Mouse (Mus musculus): ENCODE data around the gene Mrps24. TPM values are rescaled to one million over a fixed set of nuclear protein-coding genes. Genes with fewer than 3 reads are reported as not detected.

Mrps24 gene
- polyA plus RNA-seq, 1 experiment from 2014 or later, result 235 TPM

GRCm38 (mm10) chr11:5682541-5682940 is 32.9 kb downstream of the Mrps24 start:
- no peaks in the 10 kb centered on the region for H3K9me3 ChIP-seq (ENCODE audit: control insufficient read depth, low read length)
- H3K27ac ChIP-seq (replicated peaks in 1 of 2; ENCODE audit: control insufficient read depth in 1 of 2, insufficient read depth in 1 of 2, low read depth in 2 of 2, low read length in 2 of 2), result no peak overlapping the region
- H3K4me3 ChIP-seq (ENCODE audit: control insufficient read depth in 1 of 2, insufficient read depth in 1 of 2, low read depth in 1 of 2, low read length in 2 of 2), result no peak overlapping the region
- no peak overlapping the region for H3K4me2 ChIP-seq (ENCODE audit: low read length)
- no peaks in the 10 kb centered on the region for H3K27me3 ChIP-seq (ENCODE audit: control insufficient read depth, insufficient read depth, low read length)
- H3K4me1 ChIP-seq (ENCODE audit: control insufficient read depth in 2 of 2, insufficient read depth in 2 of 2, low read length in 2 of 2), result no peaks in the 10 kb centered on the region
- WGBS, result 50% methylated on average over 6 of the region's 6 CpGs
- no peak overlapping the region for H3K9ac ChIP-seq (ENCODE audit: low read length)
- H3K36me3 ChIP-seq (ENCODE audit: control insufficient read depth, insufficient read depth, low read length), result no peaks in the 10 kb centered on the region
- no peak for ATAC-seq (ENCODE audit: insufficient number of reproducible peaks, insufficient read depth, low FRiP score, low read depth)

Other genes starting within 250 kb of the Mrps24 start
- 114 and 121 TPM in 2 replicates for gene Xbp1, start 195.0 kb downstream of the Mrps24 start, polyA plus RNA-seq (2014; fragmentation: Nextera tagmentation; extraction: Ambion mirVana)
- gene Ccdc117, start 173.5 kb downstream of the Mrps24 start, polyA plus RNA-seq (2014; fragmentation: Nextera tagmentation; extraction: Ambion mirVana), result 12.5 and 12.6 TPM in 2 replicates
- not detected in 2 replicates for gene Ankrd36, start 146.0 kb downstream of the Mrps24 start, polyA plus RNA-seq (2014; fragmentation: Nextera tagmentation; extraction: Ambion mirVana)
- 19.9 and 22.1 TPM in 2 replicates for gene Urgcp, start 46.7 kb upstream of the Mrps24 start, polyA plus RNA-seq (2014; fragmentation: Nextera tagmentation; extraction: Ambion mirVana)
- 65.6 and 71.2 TPM in 2 replicates for gene Dbnl, start 72.8 kb upstream of the Mrps24 start, polyA plus RNA-seq (2014; fragmentation: Nextera tagmentation; extraction: Ambion mirVana)
- gene Pgam2, start 88.1 kb upstream of the Mrps24 start, polyA plus RNA-seq (2014; fragmentation: Nextera tagmentation; extraction: Ambion mirVana), result 1,077 and 1,126 TPM in 2 replicates
- gene Polm, start 122.3 kb upstream of the Mrps24 start, polyA plus RNA-seq (2014; fragmentation: Nextera tagmentation; extraction: Ambion mirVana), result 5.6 and 7.0 TPM in 2 replicates
- 25.0 and 32.8 TPM in 2 replicates for gene Aebp1, start 146.3 kb upstream of the Mrps24 start, polyA plus RNA-seq (2014; fragmentation: Nextera tagmentation; extraction: Ambion mirVana)
- 77.0 and 86.2 TPM in 2 replicates for gene Pold2, start 162.6 kb upstream of the Mrps24 start, polyA plus RNA-seq (2014; fragmentation: Nextera tagmentation; extraction: Ambion mirVana)
- 5,314 and 7,420 TPM in 2 replicates for gene Myl7, start 183.1 kb upstream of the Mrps24 start, polyA plus RNA-seq (2014; fragmentation: Nextera tagmentation; extraction: Ambion mirVana)
- 0.39 and 0.65 TPM in 2 replicates for gene Gck, start 234.4 kb upstream of the Mrps24 start, polyA plus RNA-seq (2014; fragmentation: Nextera tagmentation; extraction: Ambion mirVana)
- 17.8 and 19.1 TPM in 2 replicates for gene Ykt6, start 240.0 kb upstream of the Mrps24 start, polyA plus RNA-seq (2014; fragmentation: Nextera tagmentation; extraction: Ambion mirVana)

Measured in heart, embryonic 14.5 days (tissue).